In genomic region chr12:69371421-69371853, GRCm38 (mm10) we compare ENCODE assay signal across 7 mouse cellular contexts. TPM values are rescaled to one million over a fixed set of nuclear protein-coding genes. Genes with fewer than 3 reads are reported as not detected.
DNase-seq lines count a peak whose midpoint lies in the region; ATAC-seq lines count a peak whose summit lies in the region.

No protein-coding gene starts in this region.

- H3K4me2 ChIP-seq in embryonic facial prominence, embryonic 13.5 days = peak overlapping the region; percentile 87
- peak overlapping the region; percentile 57 for H3K4me2 ChIP-seq in intestine, embryonic 16.5 days (ENCODE audit: low read depth, low read length)
- peak overlapping the region; percentile 66 for H3K4me2 ChIP-seq in midbrain, embryonic 14.5 days (ENCODE audit: low read length)

- peak; percentile 52 for ATAC-seq in CD4-positive, CD25-positive, alpha-beta regulatory T cell, adult 4 months
- ATAC-seq in embryonic facial prominence, embryonic 13.5 days (ENCODE audit: insufficient number of reproducible peaks, insufficient read depth, low FRiP score, low TSS enrichment, low read depth) = peak; percentile 88
- ATAC-seq in intestine, embryonic 16.5 days = peak; percentile 78
- ATAC-seq in midbrain, embryonic 14.5 days (ENCODE audit: low FRiP score, low TSS enrichment) = peak; percentile 84

- peak; percentile 89 for DNase-seq in A20 (ENCODE audit: low read depth, low spot score)
- DNase-seq in midbrain, embryonic 14.5 days = no peak
- peak; percentile 83 for DNase-seq in thymus, postnatal 25 days
- no peak for DNase-seq in adrenal gland, postnatal 25 days

- 0% methylated on average over 24 of the region's 24 CpGs for WGBS in embryonic facial prominence, embryonic 13.5 days
- WGBS in intestine, embryonic 16.5 days = under 1% methylated on average over 15 of the region's 24 CpGs
- 1% methylated on average over 24 of the region's 24 CpGs for WGBS in midbrain, embryonic 14.5 days

- no peaks in the 10 kb centered on the region for H3K36me3 ChIP-seq in embryonic facial prominence, embryonic 13.5 days
- H3K36me3 ChIP-seq in intestine, embryonic 16.5 days (ENCODE audit: control insufficient read depth, insufficient read depth, low read length) = no peaks in the 10 kb centered on the region
- 0 out of 2 replicates have a peak, but pooled peaks cover 6% of the 10 kb centered on the region for H3K36me3 ChIP-seq in midbrain, embryonic 14.5 days (ENCODE audit: control insufficient read depth, insufficient read depth, low read length)

- peak overlapping the region; percentile 99 for H3K27ac ChIP-seq in embryonic facial prominence, embryonic 13.5 days
- peak overlapping the region; percentile 97 for H3K27ac ChIP-seq in intestine, embryonic 16.5 days (ENCODE audit: low read length)
- peak overlapping the region; percentile 90 for H3K27ac ChIP-seq in midbrain, embryonic 14.5 days (replicated peaks; ENCODE audit: low read depth, low read length)

- H3K27me3 ChIP-seq in embryonic facial prominence, embryonic 13.5 days = no peaks in the 10 kb centered on the region
- H3K27me3 ChIP-seq in intestine, embryonic 16.5 days (replicated peaks; ENCODE audit: control insufficient read depth, insufficient read depth, low read length) = no peaks in the 10 kb centered on the region
- H3K27me3 ChIP-seq in midbrain, embryonic 14.5 days (ENCODE audit: control insufficient read depth, insufficient read depth, low read length) = no peaks in the 10 kb centered on the region

- peak overlapping the region; percentile 100 for H3K4me3 ChIP-seq in embryonic facial prominence, embryonic 13.5 days
- peak overlapping the region; percentile 99 for H3K4me3 ChIP-seq in intestine, embryonic 16.5 days (ENCODE audit: low read length)
- H3K4me3 ChIP-seq in midbrain, embryonic 14.5 days (replicated peaks; ENCODE audit: low read depth, low read length) = peak overlapping the region; percentile 99

- H3K4me1 ChIP-seq in embryonic facial prominence, embryonic 13.5 days = peaks cover 22% of the 10 kb centered on the region
- H3K4me1 ChIP-seq in intestine, embryonic 16.5 days (ENCODE audit: control insufficient read depth, insufficient read depth, low read length) = peaks cover 11% of the 10 kb centered on the region
- H3K4me1 ChIP-seq in midbrain, embryonic 14.5 days (ENCODE audit: control insufficient read depth, insufficient read depth, low read length) = peaks cover 19% of the 10 kb centered on the region

- no peaks in the 10 kb centered on the region for H3K9me3 ChIP-seq in embryonic facial prominence, embryonic 13.5 days
- no peaks in the 10 kb centered on the region for H3K9me3 ChIP-seq in intestine, embryonic 16.5 days (ENCODE audit: control insufficient read depth, low read length)
- H3K9me3 ChIP-seq in midbrain, embryonic 14.5 days (ENCODE audit: control insufficient read depth, low read length) = no peaks in the 10 kb centered on the region

- H3K9ac ChIP-seq in embryonic facial prominence, embryonic 13.5 days = peak overlapping the region; percentile 97
- peak overlapping the region; percentile 95 for H3K9ac ChIP-seq in intestine, embryonic 16.5 days (ENCODE audit: low read depth, low read length)
- peak overlapping the region; percentile 55 for H3K9ac ChIP-seq in midbrain, embryonic 14.5 days (replicated peaks; ENCODE audit: low read length)

RNA-seq across cellular contexts. Expression of gene Arf6, which starts 0.5 kb away (rescaled TPM):
- polyA plus RNA-seq in CD4-positive, CD25-positive, alpha-beta regulatory T cell, adult 4 months (2017; shearing (Covaris generic)) = 10 to 100 TPM; 27.8 to 79.0 TPM
- polyA plus RNA-seq in embryonic facial prominence, embryonic 13.5 days (2015; fragmentation: Nextera tagmentation; extraction: Ambion mirVana) = 48.4 and 56.7 TPM in 2 replicates
- polyA plus RNA-seq in intestine, embryonic 16.5 days (2015; fragmentation: Nextera tagmentation; extraction: Ambion mirVana) = 18.0 and 34.2 TPM in 2 replicates
- 34.5 and 34.7 TPM in 2 replicates for polyA plus RNA-seq in midbrain, embryonic 14.5 days (2014; fragmentation: Nextera tagmentation; extraction: Ambion mirVana)
- total RNA-seq in adrenal gland, postnatal 25 days (2021) = 112 and 118 TPM in 2 replicates

RNA-seq across cellular contexts. Expression of gene Gm9887, which starts 0.8 kb away (rescaled TPM):
- polyA plus RNA-seq in CD4-positive, CD25-positive, alpha-beta regulatory T cell, adult 4 months (2017; shearing (Covaris generic)) = under 1 TPM in 1 of 2 experiments, not detected in 1; 0.54 TPM
- polyA plus RNA-seq in embryonic facial prominence, embryonic 13.5 days (2015; fragmentation: Nextera tagmentation; extraction: Ambion mirVana) = 1.6 and 2.6 TPM in 2 replicates
- polyA plus RNA-seq in intestine, embryonic 16.5 days (2015; fragmentation: Nextera tagmentation; extraction: Ambion mirVana) = 1.0 and 1.4 TPM in 2 replicates
- polyA plus RNA-seq in midbrain, embryonic 14.5 days (2014; fragmentation: Nextera tagmentation; extraction: Ambion mirVana) = 0.51 and 0.53 TPM in 2 replicates
- total RNA-seq in adrenal gland, postnatal 25 days (2021) = 1.5 TPM in 1 of 2 replicates, not detected in the other

RNA-seq across cellular contexts. Expression of gene Nemf, which starts 14.5 kb away (rescaled TPM):
- polyA plus RNA-seq in CD4-positive, CD25-positive, alpha-beta regulatory T cell, adult 4 months (2017; shearing (Covaris generic)) = 100 to 1,000 TPM; 163 to 169 TPM
- polyA plus RNA-seq in embryonic facial prominence, embryonic 13.5 days (2015; fragmentation: Nextera tagmentation; extraction: Ambion mirVana) = 107 and 112 TPM in 2 replicates
- polyA plus RNA-seq in intestine, embryonic 16.5 days (2015; fragmentation: Nextera tagmentation; extraction: Ambion mirVana) = 56.3 and 66.2 TPM in 2 replicates
- 78.8 and 87.1 TPM in 2 replicates for polyA plus RNA-seq in midbrain, embryonic 14.5 days (2014; fragmentation: Nextera tagmentation; extraction: Ambion mirVana)
- 41.7 and 47.0 TPM in 2 replicates for total RNA-seq in adrenal gland, postnatal 25 days (2021)

Comparison
In these comparisons a context has a peak if more than half of its experiments do, and no peak if none do; other contexts are left out.
1. DNase-seq: peak in A20 (single experiment) and thymus, postnatal 25 days (single experiment); none in midbrain, embryonic 14.5 days (single experiment) and adrenal gland, postnatal 25 days (single experiment).
2. Peak in every context shown above with its lines, with median percentiles within 50 percentile points of each other: ATAC-seq, H3K27ac ChIP-seq, H3K4me2 ChIP-seq, H3K4me3 ChIP-seq and H3K9ac ChIP-seq.